Mouse (Mus musculus) cerebellum, adult 9-11 months (tissue): Measurements from ENCODE around the gene Gm813.
"Not testable (repeated sequence)": the region's sequence is repeated elsewhere in the genome, so short reads cannot be mapped to it uniquely, and the experiment has no call there.

Experiments used
- DNase-seq: peaks from one replicate; pipeline ENCODE4 v3.0.0; 2022

The Gm813 gene

GRCm38 (mm10) chr16:58616878-58617277 lies at the start of gene Gm813:
Gene Gm813 (minus strand): TSS chr16:58616978.
- no peak for DNase-seq

GRCm38 (mm10) chr16:58665137-58665536 lies 48.4 kb upstream of the Gm813 start:
- DNase-seq: not testable (repeated sequence)

- DNase-seq: no peak
Measured at GRCm38 (mm10) chr16:58663816-58664215, 47.0 kb upstream of the Gm813 start.

GRCm38 (mm10) chr16:58663021-58663420 lies 46.2 kb upstream of the Gm813 start:
- DNase-seq: no peak

- DNase-seq: no peak
Measured at GRCm38 (mm10) chr16:58662287-58662791, 45.6 kb upstream of the Gm813 start.

GRCm38 (mm10) chr16:58661826-58662225 lies 45.0 kb upstream of the Gm813 start:
- DNase-seq: no peak

- DNase-seq: no peak
Measured at GRCm38 (mm10) chr16:58658668-58659067, 41.9 kb upstream of the Gm813 start.

GRCm38 (mm10) chr16:58656526-58656925 lies 39.7 kb upstream of the Gm813 start:
- DNase-seq: no peak

GRCm38 (mm10) chr16:58655751-58656150 lies 39.0 kb upstream of the Gm813 start:
- DNase-seq: no peak

- no peak for DNase-seq
Measured at GRCm38 (mm10) chr16:58649979-58650378, 33.2 kb upstream of the Gm813 start.

- no peak for DNase-seq
Measured at GRCm38 (mm10) chr16:58638689-58639175, 22.0 kb upstream of the Gm813 start, which contains the start of gene E330017A01Rik. Gene E330017A01Rik (minus strand): TSS chr16:58638739.

- DNase-seq: no peak
Measured at GRCm38 (mm10) chr16:58638016-58638415, 21.2 kb upstream of the Gm813 start.

- DNase-seq: no peak
Measured at GRCm38 (mm10) chr16:58637448-58637847, 20.7 kb upstream of the Gm813 start.

- no peak for DNase-seq
Measured at GRCm38 (mm10) chr16:58635866-58636265, 19.1 kb upstream of the Gm813 start.

GRCm38 (mm10) chr16:58629736-58630135 lies 13.0 kb upstream of the Gm813 start:
- no peak for DNase-seq

GRCm38 (mm10) chr16:58628968-58629367 lies 12.2 kb upstream of the Gm813 start:
- DNase-seq: no peak

- no peak for DNase-seq
Measured at GRCm38 (mm10) chr16:58628336-58628680, 11.5 kb upstream of the Gm813 start.

- DNase-seq: no peak
Measured at GRCm38 (mm10) chr16:58627597-58628335, 11.0 kb upstream of the Gm813 start.

GRCm38 (mm10) chr16:58623944-58624343 lies 7.2 kb upstream of the Gm813 start:
- DNase-seq: no peak

- DNase-seq: no peak
Measured at GRCm38 (mm10) chr16:58623114-58623513, 6.3 kb upstream of the Gm813 start.

- DNase-seq: no peak
Measured at GRCm38 (mm10) chr16:58622377-58622776, 5.6 kb upstream of the Gm813 start.

- DNase-seq: no peak
Measured at GRCm38 (mm10) chr16:58617346-58617745, 568 bp upstream of the Gm813 start.

GRCm38 (mm10) chr16:58612969-58613368 lies 3.8 kb downstream of the Gm813 start:
- no peak for DNase-seq

- no peak for DNase-seq
Measured at GRCm38 (mm10) chr16:58607101-58607500, 9.7 kb downstream of the Gm813 start.

- no peak for DNase-seq
Measured at GRCm38 (mm10) chr16:58604680-58605079, 12.1 kb downstream of the Gm813 start.
